Mouse (Mus musculus) megakaryocyte, embryonic 14.5 days (primary cell): ENCODE results near the gene Sox13.

Experiments
- FLI1 ChIP-seq: IDR thresholded peaks from 2 replicates; pipeline ENCODE4 v1.6.1; 2012; ENCODE audit warnings: low read length, inconsistent platforms, mixed read lengths
- GATA1 ChIP-seq: IDR thresholded peaks from 3 replicates; pipeline ENCODE4 v1.6.1; 2012; ENCODE audit warnings: mixed read lengths, low read length, inconsistent platforms, borderline replicate concordance

- TF ChIP-seq GATA1 = no peak
- TF ChIP-seq FLI1 = no peak
These were observed 36.8 kb upstream of the Sox13 start for GRCm38 (mm10) chr1:133460996-133461395.
